Mouse (Mus musculus): ENCODE measurements around the gene Syndig1. TPM values are rescaled to one million over a fixed set of nuclear protein-coding genes. Genes with fewer than 3 reads are reported as not detected.

Syndig1 gene
- polyA plus RNA-seq, 1 experiment from 2014 or later = 3.6 TPM

GRCm38 (mm10) chr2:149831459-149832245 is 2.6 kb downstream of the Syndig1 start:
- peaks cover 20% of the 10 kb centered on the region for H3K4me1 ChIP-seq (replicated peaks)
- H3K27ac ChIP-seq (ENCODE audit: poor library complexity, severe bottlenecking) = no peak overlapping the region
- 0 out of 2 replicates have a peak, but pooled peaks have one; percentile 13 for ATAC-seq (ENCODE audit: insufficient number of reproducible peaks, low FRiP score)
- H3K27me3 ChIP-seq (replicated peaks) = peaks cover 37% of the 10 kb centered on the region
- H3K4me3 ChIP-seq = peak overlapping the region; percentile 64
- no peaks in the 10 kb centered on the region for H3K36me3 ChIP-seq
- H3K9me3 ChIP-seq (replicated peaks) = no peaks in the 10 kb centered on the region
- WGBS = under 1% methylated on average over 29 of the region's 29 CpGs
- H3K9ac ChIP-seq = peak overlapping the region; percentile 66; the same call in 1 of the 2 replicates
- peak overlapping the region; percentile 97 for H3K4me2 ChIP-seq

DNA sequence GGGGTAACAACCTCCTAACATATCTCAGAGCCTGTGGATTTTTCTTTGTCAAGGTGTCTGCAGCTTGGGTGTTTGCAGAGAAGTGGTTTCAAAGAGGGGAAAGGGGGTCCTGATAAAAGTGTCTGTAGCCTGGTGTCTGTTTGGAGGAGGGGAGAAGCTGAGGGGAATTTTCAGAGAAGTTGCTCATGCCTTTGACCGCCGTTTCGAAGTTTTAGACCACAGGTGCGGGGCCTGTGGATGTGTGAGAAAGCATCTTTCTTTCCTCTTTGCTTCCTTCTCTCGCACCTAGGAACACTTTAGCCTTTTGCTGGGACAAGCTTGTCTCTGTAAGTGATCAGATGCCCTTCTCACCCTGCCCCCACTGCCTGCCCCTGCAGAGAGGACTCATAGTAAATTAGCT is 3.3 kb downstream of the Syndig1 start:
- peaks cover 20% of the 10 kb centered on the region for H3K4me1 ChIP-seq (replicated peaks)
- H3K27me3 ChIP-seq (replicated peaks) = peaks cover 37% of the 10 kb centered on the region
- ATAC-seq (ENCODE audit: insufficient number of reproducible peaks, low FRiP score) = no peak
- H3K4me3 ChIP-seq = peak overlapping the region; percentile 64; the same call in 1 of the 2 replicates
- H3K4me2 ChIP-seq = peak overlapping the region; percentile 97
- H3K9ac ChIP-seq = no peak overlapping the region
- H3K9me3 ChIP-seq (replicated peaks) = no peaks in the 10 kb centered on the region
- no peak overlapping the region for H3K27ac ChIP-seq (ENCODE audit: poor library complexity, severe bottlenecking)
- no peaks in the 10 kb centered on the region for H3K36me3 ChIP-seq
- 4% methylated on average over 5 of the region's 5 CpGs for WGBS

GRCm38 (mm10) chr2:149835091-149835490 is 6.1 kb downstream of the Syndig1 start:
- H3K4me3 ChIP-seq = no peak overlapping the region
- no peak overlapping the region for H3K4me2 ChIP-seq
- H3K9me3 ChIP-seq (replicated peaks) = no peaks in the 10 kb centered on the region
- H3K27me3 ChIP-seq (replicated peaks) = peaks cover 30% of the 10 kb centered on the region
- H3K4me1 ChIP-seq (replicated peaks) = peaks cover 17% of the 10 kb centered on the region
- no peak for ATAC-seq (ENCODE audit: insufficient number of reproducible peaks, low FRiP score)
- WGBS = 74% methylated on average over 1 of the region's 1 CpGs
- no peaks in the 10 kb centered on the region for H3K36me3 ChIP-seq
- no peak overlapping the region for H3K27ac ChIP-seq (ENCODE audit: poor library complexity, severe bottlenecking)
- H3K9ac ChIP-seq = no peak overlapping the region

- 71% methylated on average over 2 of the region's 2 CpGs for WGBS
- Histone ChIP-seq H3K27me3 (replicated peaks) (peaks cover 15% of the 10 kb centered on the region), H3K4me3 (no peak overlapping the region), H3K4me2 (no peak overlapping the region), H3K36me3 (no peaks in the 10 kb centered on the region), H3K9ac (no peak overlapping the region), H3K27ac (ENCODE audit: poor library complexity, severe bottlenecking) (no peak overlapping the region), H3K9me3 (replicated peaks) (no peaks in the 10 kb centered on the region), H3K4me1 (replicated peaks) (peaks cover 7% of the 10 kb centered on the region; the same call in 1 of the 2 replicates)
- ATAC-seq (ENCODE audit: insufficient number of reproducible peaks, low FRiP score) = no peak
Observed at GRCm38 (mm10) chr2:149836471-149837135, 7.6 kb downstream of the Syndig1 start.

GRCm38 (mm10) chr2:149839666-149840065 is 10.7 kb downstream of the Syndig1 start:
- no peak for ATAC-seq (ENCODE audit: insufficient number of reproducible peaks, low FRiP score)
- H3K27ac ChIP-seq (ENCODE audit: poor library complexity, severe bottlenecking) = no peak overlapping the region
- no peaks in the 10 kb centered on the region for H3K27me3 ChIP-seq (replicated peaks)
- H3K4me2 ChIP-seq = no peak overlapping the region
- no peak overlapping the region for H3K4me3 ChIP-seq
- H3K4me1 ChIP-seq (replicated peaks) = no peaks in the 10 kb centered on the region
- no peak overlapping the region for H3K9ac ChIP-seq
- H3K9me3 ChIP-seq (replicated peaks) = no peaks in the 10 kb centered on the region
- H3K36me3 ChIP-seq = no peaks in the 10 kb centered on the region
- WGBS = 83% methylated on average over 2 of the region's 2 CpGs

- Histone ChIP-seq H3K4me2 (no peak overlapping the region), H3K9me3 (replicated peaks) (no peaks in the 10 kb centered on the region), H3K36me3 (no peaks in the 10 kb centered on the region), H3K4me1 (replicated peaks) (no peaks in the 10 kb centered on the region), H3K9ac (no peak overlapping the region), H3K27ac (ENCODE audit: poor library complexity, severe bottlenecking) (no peak overlapping the region), H3K4me3 (no peak overlapping the region), H3K27me3 (replicated peaks) (no peaks in the 10 kb centered on the region)
- ATAC-seq (ENCODE audit: insufficient number of reproducible peaks, low FRiP score) = no peak
- 67% methylated on average over 2 of the region's 2 CpGs for WGBS
Observed at GRCm38 (mm10) chr2:149844575-149844974, 15.6 kb downstream of the Syndig1 start.

DNA sequence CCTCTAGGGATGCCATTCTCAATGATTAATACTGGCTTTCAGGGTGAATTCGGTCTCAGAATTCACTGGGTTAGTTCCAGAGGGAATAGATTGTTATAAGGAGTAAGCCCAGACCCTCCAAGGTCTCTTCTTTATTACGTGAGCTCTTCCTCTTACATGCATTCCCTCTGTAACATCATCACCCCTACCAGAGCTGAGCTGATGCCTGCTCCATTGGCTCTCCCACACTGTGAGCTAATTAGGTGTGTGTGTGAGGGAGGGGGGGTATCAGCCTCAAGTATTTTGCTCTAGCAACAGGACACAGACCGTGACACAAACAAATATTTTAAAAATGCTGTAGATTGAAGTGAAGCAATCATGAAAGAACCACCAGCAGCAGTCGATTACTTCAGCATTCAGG is 19.8 kb downstream of the Syndig1 start:
- H3K9me3 ChIP-seq (replicated peaks) = no peaks in the 10 kb centered on the region
- H3K9ac ChIP-seq = no peak overlapping the region
- no peaks in the 10 kb centered on the region for H3K27me3 ChIP-seq (replicated peaks)
- no peaks in the 10 kb centered on the region for H3K4me1 ChIP-seq (replicated peaks)
- 64% methylated on average over 4 of the region's 4 CpGs for WGBS
- no peak overlapping the region for H3K4me3 ChIP-seq
- H3K27ac ChIP-seq (ENCODE audit: poor library complexity, severe bottlenecking) = no peak overlapping the region
- no peaks in the 10 kb centered on the region for H3K36me3 ChIP-seq
- ATAC-seq (ENCODE audit: insufficient number of reproducible peaks, low FRiP score) = no peak
- H3K4me2 ChIP-seq = no peak overlapping the region

DNA sequence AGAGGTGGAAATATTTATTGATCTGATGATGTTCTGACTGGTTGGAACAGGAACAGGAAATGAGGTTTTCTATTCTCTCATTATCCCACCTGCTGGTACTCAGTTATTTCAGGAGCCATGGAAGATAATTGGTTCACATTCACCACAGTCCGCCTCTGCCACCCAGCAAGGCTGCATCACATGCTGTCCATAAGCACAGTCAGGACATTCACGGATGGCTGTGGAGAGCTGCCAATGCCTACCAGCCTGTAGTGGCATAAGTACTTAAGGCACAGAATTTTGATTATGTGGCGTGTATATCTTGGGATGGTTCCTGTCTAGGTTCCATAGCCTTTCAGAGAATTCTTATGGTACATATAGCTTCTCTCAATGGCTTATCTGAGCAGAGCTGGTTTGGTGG is 32.0 kb downstream of the Syndig1 start:
- ATAC-seq (ENCODE audit: insufficient number of reproducible peaks, low FRiP score) = no peak

DNA sequence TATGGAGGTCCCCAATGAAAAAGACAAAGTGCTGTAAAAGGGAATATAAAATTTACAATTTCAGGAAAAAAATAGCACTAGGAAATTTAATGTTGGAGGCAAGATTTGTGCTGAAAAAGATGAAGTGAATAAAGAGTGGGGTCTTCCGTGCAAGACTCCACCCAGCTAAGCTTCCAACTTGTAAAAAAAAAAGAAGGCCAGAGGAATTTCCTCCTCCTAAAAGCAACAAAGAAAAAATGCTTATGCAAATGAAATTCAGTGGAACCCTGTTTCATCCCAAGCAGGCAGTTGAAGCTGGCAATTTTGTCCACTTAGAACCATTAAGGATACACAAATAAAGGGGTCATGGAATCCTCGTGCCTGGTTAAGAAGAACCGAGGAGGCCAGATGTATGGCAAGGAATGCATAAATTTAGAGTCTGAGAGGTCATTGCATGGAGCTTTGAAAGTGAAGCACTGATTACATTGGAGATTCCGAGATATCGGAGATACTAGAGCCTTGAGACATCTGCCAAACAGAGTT is 37.0 kb downstream of the Syndig1 start:
- 76% methylated on average over 5 of the region's 5 CpGs for WGBS
- H3K4me2 ChIP-seq = no peak overlapping the region
- no peaks in the 10 kb centered on the region for H3K4me1 ChIP-seq (replicated peaks)
- no peak overlapping the region for H3K4me3 ChIP-seq
- no peak for ATAC-seq (ENCODE audit: insufficient number of reproducible peaks, low FRiP score)
- no peak overlapping the region for H3K27ac ChIP-seq (ENCODE audit: poor library complexity, severe bottlenecking)
- no peaks in the 10 kb centered on the region for H3K9me3 ChIP-seq (replicated peaks)
- H3K9ac ChIP-seq = no peak overlapping the region
- H3K27me3 ChIP-seq (replicated peaks) = no peaks in the 10 kb centered on the region
- H3K36me3 ChIP-seq = no peaks in the 10 kb centered on the region

More for the DNA sequence above, 32.0 kb downstream of the Syndig1 start:
- Histone ChIP-seq H3K27ac (ENCODE audit: poor library complexity, severe bottlenecking) (no peak overlapping the region), H3K9ac (no peak overlapping the region), H3K4me3 (no peak overlapping the region), H3K27me3 (replicated peaks) (no peaks in the 10 kb centered on the region), H3K4me2 (no peak overlapping the region), H3K4me1 (replicated peaks) (no peaks in the 10 kb centered on the region), H3K36me3 (no peaks in the 10 kb centered on the region), H3K9me3 (replicated peaks) (no peaks in the 10 kb centered on the region)
- WGBS = 78% methylated on average over 3 of the region's 3 CpGs

- Histone ChIP-seq H3K9me3 (replicated peaks) (no peaks in the 10 kb centered on the region), H3K9ac (no peak overlapping the region), H3K36me3 (no peaks in the 10 kb centered on the region), H3K27ac (ENCODE audit: poor library complexity, severe bottlenecking) (no peak overlapping the region), H3K4me2 (no peak overlapping the region), H3K27me3 (replicated peaks) (no peaks in the 10 kb centered on the region), H3K4me3 (no peak overlapping the region), H3K4me1 (replicated peaks) (no peaks in the 10 kb centered on the region; the same call in 1 of the 2 replicates)
- 70% methylated on average over 2 of the region's 2 CpGs for WGBS
- no peak for ATAC-seq (ENCODE audit: insufficient number of reproducible peaks, low FRiP score)
Observed at GRCm38 (mm10) chr2:149870496-149870895, 41.5 kb downstream of the Syndig1 start.

DNA sequence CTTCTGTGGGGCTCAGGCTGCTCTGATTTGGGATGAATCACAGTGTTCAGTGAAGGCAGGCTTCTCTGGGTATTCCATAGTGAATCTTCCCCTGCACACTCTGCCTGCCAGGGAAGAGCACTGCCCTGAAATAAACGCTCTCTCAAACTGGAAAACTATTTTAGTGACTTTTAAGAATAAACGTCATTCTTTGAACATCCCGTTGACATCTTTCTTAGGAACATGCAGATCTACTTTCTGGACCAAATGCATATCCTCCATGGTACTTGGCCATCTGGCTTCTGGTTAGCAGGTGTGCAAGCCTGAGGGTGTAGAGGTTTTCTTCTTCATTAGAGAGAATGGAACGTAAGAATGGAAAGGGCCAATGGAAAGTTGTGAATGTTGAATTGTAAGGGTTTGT is 43.5 kb downstream of the Syndig1 start:
- no peak overlapping the region for H3K9ac ChIP-seq
- no peaks in the 10 kb centered on the region for H3K36me3 ChIP-seq
- H3K9me3 ChIP-seq (replicated peaks) = no peaks in the 10 kb centered on the region
- no peak overlapping the region for H3K4me2 ChIP-seq
- no peaks in the 10 kb centered on the region; the same call in 1 of the 2 replicates for H3K4me1 ChIP-seq (replicated peaks)
- no peak overlapping the region for H3K4me3 ChIP-seq
- ATAC-seq (ENCODE audit: insufficient number of reproducible peaks, low FRiP score) = no peak
- H3K27me3 ChIP-seq (replicated peaks) = no peaks in the 10 kb centered on the region
- WGBS = 84% methylated on average over 4 of the region's 4 CpGs
- H3K27ac ChIP-seq (ENCODE audit: poor library complexity, severe bottlenecking) = no peak overlapping the region
